Mouse (Mus musculus) liver, embryonic 13.5 days (tissue): ENCODE measurements around the gene Cand1. TPM values are rescaled to one million over a fixed set of nuclear protein-coding genes. Genes with fewer than 3 reads are reported as not detected.
A peak's percentile ranks its signal among the peaks of the same experiment; 100 is the strongest.

Experiments
- ATAC-seq: fragments of 200-750 bp; cut with Nextera tagmentation; 2 replicates; pipeline ENCODE4 v1.8.0; 2017; ENCODE audit warnings: low read depth, mild to moderate bottlenecking, moderate number of reproducible peaks, moderate library complexity
- DNase-seq: peaks from one replicate; pipeline ENCODE4 v3.0.0; 2022
- H3K27ac ChIP-seq: fragments of 300-500 bp; sonication (generic); 2 replicates; pipeline ENCODE4 v1.5.1; 2015; ENCODE audit warnings: moderate library complexity, mild to moderate bottlenecking, inconsistent platforms
- H3K27me3 ChIP-seq: fragments of 300-500 bp; sonication (generic); 2 replicates; pipeline ENCODE4 v1.6.1; 2015; ENCODE audit warnings: mild to moderate bottlenecking, inconsistent platforms
- H3K36me3 ChIP-seq: fragments of 300-500 bp; sonication (generic); 2 replicates; pipeline ENCODE4 v1.6.1; 2015; ENCODE audit warnings: mild to moderate bottlenecking, inconsistent platforms
- H3K4me1 ChIP-seq: fragments of 300-500 bp; sonication (generic); replicated peaks from 2 replicates; pipeline ENCODE4 v1.6.1; 2015; ENCODE audit warnings: inconsistent platforms
- H3K4me2 ChIP-seq: fragments of 300-500 bp; sonication (generic); 2 replicates; pipeline ENCODE4 v1.6.1; 2015; ENCODE audit warnings: inconsistent platforms, mild to moderate bottlenecking, moderate library complexity
- H3K4me3 ChIP-seq: fragments of 300-500 bp; sonication (generic); replicated peaks from 2 replicates; pipeline ENCODE4 v1.5.1; 2015; ENCODE audit warnings: mild to moderate bottlenecking, inconsistent platforms
- H3K9ac ChIP-seq: fragments of 300-500 bp; sonication (generic); 2 replicates; pipeline ENCODE4 v1.6.1; 2015; ENCODE audit warnings: mild to moderate bottlenecking, inconsistent platforms
- H3K9me3 ChIP-seq: fragments of 300-500 bp; sonication (generic); replicated peaks from 2 replicates; pipeline ENCODE4 v1.6.1; 2016; ENCODE audit warnings: inconsistent platforms
- WGBS: fragments of 180-500 bp; shearing (Covaris S2); methylation state at CpG from one replicate; pipeline ENCODE4 v1.1.7; 2015; ENCODE audit not compliant: insufficient replicate concordance; 5-methylcytosine and 5-hydroxymethylcytosine counted together
- polyA plus RNA-seq: library from polyadenylated mRNA; unstranded; fragments of >200 nt; fragmentation: Nextera tagmentation; extraction: Ambion mirVana; gene quantifications from 2 replicates; pipeline ENCODE4 v1.2.1, GENCODE M21; 2015

The Cand1 gene
- polyA plus RNA-seq, 1 experiment from 2014 or later = 16.1 TPM

GRCm38 (mm10) chr10:119206309-119206932 lies 33.4 kb downstream of the Cand1 start:
- no peaks in the 10 kb centered on the region for H3K9me3 ChIP-seq
- 84% methylated on average over 8 of the region's 8 CpGs for WGBS
- DNase-seq (no peak), ATAC-seq (no peak)
- peaks cover 86% of the 10 kb centered on the region for H3K36me3 ChIP-seq
- H3K4me3 ChIP-seq = no peak overlapping the region
- no peaks in the 10 kb centered on the region for H3K27me3 ChIP-seq
- H3K4me1 ChIP-seq = 0 out of 2 replicates have a peak, but pooled peaks cover 6% of the 10 kb centered on the region
- H3K27ac ChIP-seq = no peak overlapping the region
- H3K4me2 ChIP-seq = no peak overlapping the region
- no peak overlapping the region for H3K9ac ChIP-seq

- no peak for ATAC-seq
- 74% methylated on average over 5 of the region's 5 CpGs for WGBS
- H3K4me2 ChIP-seq = no peak overlapping the region
- 0 out of 2 replicates have a peak, but pooled peaks cover 6% of the 10 kb centered on the region for H3K4me1 ChIP-seq
- no peak overlapping the region for H3K27ac ChIP-seq
- no peak overlapping the region for H3K9ac ChIP-seq
- H3K9me3 ChIP-seq = no peaks in the 10 kb centered on the region
- H3K36me3 ChIP-seq = peaks cover 81% of the 10 kb centered on the region
- no peak overlapping the region for H3K4me3 ChIP-seq
- no peak for DNase-seq
- no peaks in the 10 kb centered on the region for H3K27me3 ChIP-seq
Observed at GRCm38 (mm10) chr10:119205229-119205628, 34.6 kb downstream of the Cand1 start.

- Histone ChIP-seq H3K27me3 (no peaks in the 10 kb centered on the region), H3K9ac (no peak overlapping the region), H3K27ac (no peak overlapping the region), H3K4me1 (0 out of 2 replicates have a peak, but pooled peaks cover 6% of the 10 kb centered on the region), H3K9me3 (no peaks in the 10 kb centered on the region), H3K4me3 (no peak overlapping the region), H3K36me3 (peaks cover 78% of the 10 kb centered on the region), H3K4me2 (no peak overlapping the region)
- 60% methylated on average over 12 of the region's 12 CpGs for WGBS
- ATAC-seq (no peak), DNase-seq (no peak)
Observed at GRCm38 (mm10) chr10:119204334-119204946, 35.4 kb downstream of the Cand1 start.

- Histone ChIP-seq H3K4me2 (no peak overlapping the region), H3K27me3 (no peaks in the 10 kb centered on the region), H3K4me3 (no peak overlapping the region), H3K4me1 (0 out of 2 replicates have a peak, but pooled peaks cover 9% of the 10 kb centered on the region), H3K27ac (no peak overlapping the region), H3K36me3 (peaks cover 36% of the 10 kb centered on the region), H3K9ac (no peak overlapping the region), H3K9me3 (no peaks in the 10 kb centered on the region)
- WGBS = 80% methylated on average over 5 of the region's 5 CpGs
- DNase-seq (no peak), ATAC-seq (no peak)
Observed at GRCm38 (mm10) chr10:119199864-119200263, 40.0 kb downstream of the Cand1 start.

GRCm38 (mm10) chr10:119198186-119198880 lies 41.5 kb downstream of the Cand1 start:
- no peak overlapping the region for H3K4me2 ChIP-seq
- no peak overlapping the region for H3K27ac ChIP-seq
- 70% methylated on average over 9 of the region's 9 CpGs for WGBS
- H3K4me1 ChIP-seq = 0 out of 2 replicates have a peak, but pooled peaks cover 6% of the 10 kb centered on the region
- no peak overlapping the region for H3K9ac ChIP-seq
- H3K9me3 ChIP-seq = no peaks in the 10 kb centered on the region
- peaks cover 27% of the 10 kb centered on the region for H3K36me3 ChIP-seq
- no peaks in the 10 kb centered on the region for H3K27me3 ChIP-seq
- DNase-seq (no peak), ATAC-seq (peak; percentile 67)
- H3K4me3 ChIP-seq = no peak overlapping the region

GRCm38 (mm10) chr10:119197621-119198150 lies 42.2 kb downstream of the Cand1 start:
- no peaks in the 10 kb centered on the region for H3K27me3 ChIP-seq
- no peak for DNase-seq
- H3K9me3 ChIP-seq = no peaks in the 10 kb centered on the region
- ATAC-seq = 0 out of 2 replicates have a peak, but pooled peaks have one; percentile 13
- WGBS = 86% methylated on average over 13 of the region's 13 CpGs
- H3K4me2 ChIP-seq = no peak overlapping the region
- no peak overlapping the region for H3K9ac ChIP-seq
- H3K4me1 ChIP-seq = peaks cover 12% of the 10 kb centered on the region
- H3K4me3 ChIP-seq = no peak overlapping the region
- no peak overlapping the region for H3K27ac ChIP-seq
- H3K36me3 ChIP-seq = peaks cover 22% of the 10 kb centered on the region

GRCm38 (mm10) chr10:119192598-119193372 lies 47.1 kb downstream of the Cand1 start:
- 9% methylated on average over 8 of the region's 8 CpGs for WGBS
- peaks cover 12% of the 10 kb centered on the region for H3K4me1 ChIP-seq
- DNase-seq = peak; percentile 11
- H3K27ac ChIP-seq = no peak overlapping the region
- H3K9me3 ChIP-seq = no peaks in the 10 kb centered on the region
- H3K4me2 ChIP-seq = peak overlapping the region; percentile 17; the same call in 1 of the 2 replicates
- H3K36me3 ChIP-seq = no peaks in the 10 kb centered on the region
- H3K4me3 ChIP-seq = no peak overlapping the region
- H3K27me3 ChIP-seq = no peaks in the 10 kb centered on the region
- H3K9ac ChIP-seq = no peak overlapping the region
- ATAC-seq = peak; percentile 82

- Histone ChIP-seq H3K9ac (no peak overlapping the region), H3K36me3 (no peaks in the 10 kb centered on the region), H3K27me3 (no peaks in the 10 kb centered on the region), H3K4me3 (no peak overlapping the region), H3K4me1 (peaks cover 6% of the 10 kb centered on the region), H3K4me2 (no peak overlapping the region), H3K9me3 (no peaks in the 10 kb centered on the region), H3K27ac (no peak overlapping the region)
- no peak for ATAC-seq
- DNase-seq = no peak
- WGBS = 26% methylated on average over 4 of the region's 4 CpGs
Observed at GRCm38 (mm10) chr10:119187720-119188119, 52.1 kb downstream of the Cand1 start.

- ATAC-seq (no peak), DNase-seq (no peak)
- Histone ChIP-seq H3K9ac (no peak overlapping the region), H3K27me3 (no peaks in the 10 kb centered on the region), H3K4me2 (no peak overlapping the region), H3K4me1 (no peaks in the 10 kb centered on the region), H3K36me3 (no peaks in the 10 kb centered on the region), H3K4me3 (no peak overlapping the region), H3K27ac (no peak overlapping the region), H3K9me3 (no peaks in the 10 kb centered on the region)
- WGBS = 74% methylated on average over 3 of the region's 3 CpGs
Observed at GRCm38 (mm10) chr10:119169656-119170055, 70.2 kb downstream of the Cand1 start.

GRCm38 (mm10) chr10:119169237-119169636 lies 70.6 kb downstream of the Cand1 start:
- Histone ChIP-seq H3K9me3 (no peaks in the 10 kb centered on the region), H3K4me1 (no peaks in the 10 kb centered on the region), H3K27me3 (no peaks in the 10 kb centered on the region), H3K4me3 (no peak overlapping the region), H3K9ac (no peak overlapping the region), H3K4me2 (no peak overlapping the region), H3K36me3 (no peaks in the 10 kb centered on the region), H3K27ac (no peak overlapping the region)
- ATAC-seq = no peak
- WGBS = 81% methylated on average over 13 of the region's 13 CpGs
- no peak for DNase-seq

GRCm38 (mm10) chr10:119168791-119169190 lies 71.1 kb downstream of the Cand1 start:
- ATAC-seq (no peak), DNase-seq (no peak)
- Histone ChIP-seq H3K36me3 (no peaks in the 10 kb centered on the region), H3K9me3 (no peaks in the 10 kb centered on the region), H3K4me1 (no peaks in the 10 kb centered on the region), H3K9ac (no peak overlapping the region), H3K27ac (no peak overlapping the region), H3K4me3 (no peak overlapping the region), H3K27me3 (no peaks in the 10 kb centered on the region), H3K4me2 (no peak overlapping the region)
- WGBS = 49% methylated on average over 14 of the region's 14 CpGs
